Mouse (Mus musculus) embryonic fibroblast, embryonic 13.5 days (primary cell): Measurements from ENCODE around the gene Dgat2. TPM values are rescaled to one million over a fixed set of nuclear protein-coding genes. Genes with fewer than 3 reads are reported as not detected.

Experiments
- H3K27ac ChIP-seq: 2 replicates; pipeline ENCODE4 v1.5.1; 2012; ENCODE audit warnings: low read length, control low read depth, inconsistent platforms; ENCODE audit not compliant: insufficient read depth
- H3K4me1 ChIP-seq: 2 replicates; pipeline ENCODE4 v1.6.1; 2011; ENCODE audit warnings: low read length; ENCODE audit not compliant: control insufficient read depth, insufficient read depth
- H3K4me3 ChIP-seq: 2 replicates; pipeline ENCODE4 v1.5.1; 2011; ENCODE audit warnings: mild to moderate bottlenecking, control low read depth, low read length; ENCODE audit not compliant: insufficient read depth
- CTCF ChIP-seq: IDR thresholded peaks from 2 replicates; pipeline ENCODE4 v1.5.1; 2011; ENCODE audit warnings: mild to moderate bottlenecking, control low read depth, low read length, moderate library complexity, borderline replicate concordance; ENCODE audit not compliant: insufficient read depth
- POLR2A ChIP-seq: IDR thresholded peaks from 2 replicates; pipeline ENCODE4 v1.6.1; 2011; ENCODE audit warnings: low read depth, mild to moderate bottlenecking, control low read depth, low read length, moderate library complexity
- polyA plus RNA-seq: library from polyadenylated mRNA; stranded (reverse); fragments of >200 nt; gene quantifications from 2 replicates; pipeline ENCODE4 v1.2.4, GENCODE M21; 2011; ENCODE audit warnings: low read depth; ENCODE audit not compliant: missing spikeins, insufficient read length

The Dgat2 gene
- polyA plus RNA-seq, 1 experiment, result 4.7 TPM

- Histone ChIP-seq H3K4me3 (no peak overlapping the region), H3K27ac (no peak overlapping the region), H3K4me1 (peaks cover 10% of the 10 kb centered on the region)
- TF ChIP-seq CTCF, result no peak
- no peak for TF ChIP-seq POLR2A
Observed at GRCm38 (mm10) chr7:99146011-99146410, 36.5 kb downstream of the Dgat2 start.

DNA sequence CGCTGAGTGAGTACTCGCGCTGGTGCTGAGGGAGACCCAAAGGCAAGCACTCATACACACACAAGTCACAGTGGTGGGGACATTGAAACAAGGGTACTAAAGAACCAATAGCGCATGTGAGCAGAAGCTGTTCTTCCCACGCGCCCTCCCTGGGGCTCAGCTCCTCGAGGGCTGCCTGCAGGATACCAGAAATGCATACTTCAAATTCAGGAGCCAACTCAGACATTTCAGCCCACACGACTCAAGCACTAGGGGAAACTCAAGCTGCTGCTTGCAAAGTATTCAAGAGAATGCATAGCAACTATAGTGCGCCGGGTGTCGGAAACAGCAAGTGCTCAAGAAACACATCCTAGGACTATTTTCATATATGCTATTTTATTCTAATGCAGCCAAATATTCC, 37.9 kb downstream of the Dgat2 start:
- H3K4me1 ChIP-seq, result peaks cover 10% of the 10 kb centered on the region
- H3K4me3 ChIP-seq, result no peak overlapping the region
- H3K27ac ChIP-seq, result no peak overlapping the region
- TF ChIP-seq POLR2A (no peak), CTCF (no peak)

GRCm38 (mm10) chr7:99143244-99143643, 39.3 kb downstream of the Dgat2 start:
- Histone ChIP-seq H3K4me1 (peaks cover 10% of the 10 kb centered on the region), H3K4me3 (no peak overlapping the region), H3K27ac (no peak overlapping the region)
- no peak for TF ChIP-seq POLR2A
- no peak for TF ChIP-seq CTCF

GRCm38 (mm10) chr7:99141919-99142606, 40.5 kb downstream of the Dgat2 start:
- Histone ChIP-seq H3K4me1 (peaks cover 10% of the 10 kb centered on the region), H3K27ac (peak overlapping the region; percentile 24), H3K4me3 (peak overlapping the region; percentile 49)
- TF ChIP-seq POLR2A (no peak), CTCF (no peak)

DNA sequence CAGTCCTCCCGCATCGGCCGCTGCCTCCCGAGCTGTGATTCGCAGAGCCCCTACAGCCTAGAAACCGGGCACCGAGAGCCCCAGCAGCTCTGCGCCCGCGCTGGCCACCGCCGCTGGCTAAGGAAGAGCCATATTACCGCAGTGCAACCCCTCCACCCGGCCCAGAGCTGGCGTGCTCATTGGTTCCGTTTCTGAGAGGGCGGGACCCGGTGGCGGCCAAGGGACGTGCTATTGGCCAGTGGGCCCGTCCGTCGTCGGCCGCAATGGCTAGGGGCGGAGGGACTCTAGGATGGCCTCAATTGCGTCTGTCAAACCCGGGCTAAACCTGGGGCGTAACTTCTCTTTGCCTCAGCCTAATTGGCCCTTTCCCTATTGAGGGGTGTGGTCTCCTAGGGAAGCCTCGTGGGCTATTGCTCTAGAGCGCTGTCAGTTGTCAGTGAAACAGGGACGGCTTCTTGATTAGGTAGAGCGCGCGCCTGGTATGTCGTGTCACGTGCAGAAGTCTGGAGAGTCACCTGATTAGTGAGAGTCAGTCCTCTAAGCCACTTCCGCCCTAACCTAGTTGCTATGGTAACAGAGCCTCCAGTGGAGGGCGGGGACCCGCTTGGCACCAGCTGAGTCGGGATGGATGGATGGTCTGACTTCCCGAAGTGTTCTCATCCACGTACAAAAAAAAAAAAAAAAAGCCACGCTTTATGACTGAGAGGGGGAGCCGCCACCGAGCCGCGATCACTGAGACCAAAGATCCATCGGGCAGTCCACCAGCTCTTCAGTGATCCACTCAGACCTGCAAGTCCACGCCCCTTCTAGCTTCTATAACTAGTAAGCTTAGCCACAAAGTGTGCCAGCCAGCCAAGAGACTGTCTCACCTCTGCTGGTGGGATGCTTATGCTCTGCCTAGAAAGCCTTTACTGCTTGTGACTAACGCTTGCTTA, 41.3 kb downstream of the Dgat2 start, which contains the start of gene Uvrag:
TSS of gene Uvrag (minus strand) at position 158 of the 935 bp plus-strand sequence.
- peak within 1 kb of the TSS; percentile 60 for H3K27ac ChIP-seq
- H3K4me1 ChIP-seq, result peaks cover 10% of the 10 kb centered on the region
- peak; percentile 91 for TF ChIP-seq POLR2A
- no peak for TF ChIP-seq CTCF
- peak within 1 kb of the TSS; percentile 90 for H3K4me3 ChIP-seq

GRCm38 (mm10) chr7:99140511-99140910, 42.0 kb downstream of the Dgat2 start:
- Histone ChIP-seq H3K4me3 (peak overlapping the region; percentile 90), H3K4me1 (peaks cover 10% of the 10 kb centered on the region), H3K27ac (peak overlapping the region; percentile 60)
- no peak for TF ChIP-seq POLR2A
- no peak for TF ChIP-seq CTCF

- TF ChIP-seq CTCF (no peak), POLR2A (no peak)
- H3K4me1 ChIP-seq, result peaks cover 10% of the 10 kb centered on the region
- peak overlapping the region; percentile 68 for H3K27ac ChIP-seq
- peak overlapping the region; percentile 90 for H3K4me3 ChIP-seq
Observed at GRCm38 (mm10) chr7:99139841-99140491, 42.6 kb downstream of the Dgat2 start.

DNA sequence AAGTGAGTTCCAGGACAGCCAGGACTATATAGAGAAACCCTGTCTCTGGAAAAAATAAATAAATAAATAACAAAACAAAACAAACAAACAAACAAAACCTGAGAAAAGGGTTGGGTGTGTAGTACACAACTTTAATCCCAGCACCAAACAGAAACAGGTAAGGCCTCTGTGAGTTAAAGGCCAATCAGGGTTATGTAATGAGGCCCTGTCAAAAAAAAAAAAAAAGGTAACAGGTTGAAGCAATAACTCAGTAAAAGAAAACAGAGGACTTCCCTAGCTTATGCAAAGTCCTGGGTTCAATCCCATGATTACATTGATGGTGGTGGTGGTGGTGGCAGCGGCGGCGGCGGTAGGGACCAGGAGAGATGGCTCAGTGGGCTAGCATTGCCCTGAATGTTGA, 45.0 kb downstream of the Dgat2 start:
- H3K4me3 ChIP-seq, result no peak overlapping the region
- peaks cover 6% of the 10 kb centered on the region; the same call in 1 of the 2 replicates for H3K4me1 ChIP-seq
- no peak overlapping the region for H3K27ac ChIP-seq
- no peak for TF ChIP-seq POLR2A
- TF ChIP-seq CTCF, result no peak

- TF ChIP-seq CTCF, result no peak
- TF ChIP-seq POLR2A, result no peak
Observed at GRCm38 (mm10) chr7:99136789-99137188, 45.7 kb downstream of the Dgat2 start.

More at GRCm38 (mm10) chr7:99136789-99137188, 45.7 kb downstream of the Dgat2 start:
- Histone ChIP-seq H3K4me3 (no peak overlapping the region), H3K27ac (no peak overlapping the region), H3K4me1 (peaks cover 2% of the 10 kb centered on the region; the same call in 1 of the 2 replicates)
